In the genomic region with DNA sequence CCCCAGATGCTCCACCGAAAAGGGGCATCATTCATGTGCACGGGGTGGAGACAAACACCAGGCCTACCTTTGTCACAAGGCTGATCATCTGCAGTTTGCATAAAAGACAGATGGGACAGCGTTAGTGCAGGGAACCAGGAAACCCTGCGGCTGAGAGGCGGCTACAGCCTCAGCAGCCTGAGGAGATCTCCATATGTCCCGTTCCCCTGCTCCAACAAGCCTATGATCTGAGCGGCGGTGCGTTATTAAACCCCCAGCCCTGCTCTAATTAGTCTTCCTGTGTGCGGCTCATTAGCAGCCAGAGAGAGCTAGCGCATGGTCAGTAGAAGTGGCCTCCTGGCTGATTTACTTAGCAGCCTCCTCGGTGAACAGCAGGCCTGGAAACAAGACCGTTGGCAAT, we compare ENCODE assay signal across 12 mouse cellular contexts. TPM values are rescaled to one million over a fixed set of nuclear protein-coding genes. Genes with fewer than 3 reads are reported as not detected.
DNase-seq lines count a peak whose midpoint lies in the region; ATAC-seq lines count a peak whose summit lies in the region.
"Had no signal": no experiment of that assay in that cellular context is flagged by ENCODE, and none has a peak within 500 bp of the region (broad histone marks: within the 10 kb centered on the region; RNA-seq: fewer than 3 reads in every experiment).

No protein-coding gene starts in this region.

- 61% methylated on average over 13 of the region's 13 CpGs for WGBS in midbrain, embryonic 12.5 days

- H3K4me1 ChIP-seq in midbrain, embryonic 12.5 days, result peaks cover 30% of the 10 kb centered on the region

- peak; percentile 72 for DNase-seq in cerebellum, adult 8-10 months
- peak; percentile 49 for DNase-seq in forelimb bud, embryonic 11.5 days (ENCODE audit: low read depth, low spot score)
- no peak for DNase-seq in gastrocnemius, postnatal 25 days
- no peak for DNase-seq in right cerebral cortex, adult 18-20 months
- DNase-seq in spleen, postnatal 10 days (ENCODE audit: low spot score in 2 of 2), result no peak

- no peak overlapping the region for H3K4me2 ChIP-seq in midbrain, embryonic 12.5 days (replicated peaks)

- no peak overlapping the region for H3K9ac ChIP-seq in midbrain, embryonic 12.5 days (replicated peaks)

- peak overlapping the region; percentile 76 for H3K27ac ChIP-seq in midbrain, embryonic 12.5 days (replicated peaks)

- no peak overlapping the region for H3K4me3 ChIP-seq in midbrain, embryonic 12.5 days

- no peaks in the 10 kb centered on the region for H3K9me3 ChIP-seq in midbrain, embryonic 12.5 days

- H3K36me3 ChIP-seq in midbrain, embryonic 12.5 days, result peaks cover 75% of the 10 kb centered on the region

- no peaks in the 10 kb centered on the region for H3K27me3 ChIP-seq in midbrain, embryonic 12.5 days
- H3K27me3 ChIP-seq: Patski had no signal

- ATAC-seq in cerebellum, adult (ENCODE audit: insufficient number of reproducible peaks, low FRiP score, low TSS enrichment), result peak; percentile 81; the same call in 1 of the 2 replicates
- peak; percentile 30; the same call in 1 of the 2 replicates for ATAC-seq in midbrain, embryonic 12.5 days (ENCODE audit: low FRiP score, low read depth)
- ATAC-seq: Patski had no signal

RNA-seq across cellular contexts. Expression of gene Mpp3, which starts 18.1 kb away (rescaled TPM):
- polyA plus RNA-seq in midbrain, embryonic 12.5 days (2016; fragmentation: Nextera tagmentation; extraction: Ambion mirVana), result 32.1 and 33.2 TPM in 2 replicates
- total RNA-seq in gastrocnemius, postnatal 25 days (2021), result 10 to 100 TPM; 17.6 to 29.5 TPM
- total RNA-seq: megakaryocyte-erythroid progenitor cell, adult 5-6 weeks had no signal

RNA-seq across cellular contexts. Expression of gene Dusp3, which starts 23.3 kb away (rescaled TPM):
- polyA plus RNA-seq in midbrain, embryonic 12.5 days (2016; fragmentation: Nextera tagmentation; extraction: Ambion mirVana), result 9.3 and 9.6 TPM in 2 replicates
- total RNA-seq in gastrocnemius, postnatal 25 days (2021), result 100 to 1,000 TPM; 134 to 137 TPM

RNA-seq across cellular contexts. Expression of gene Cfap97d1, which starts 26.1 kb away (rescaled TPM):
- not detected in 2 replicates for polyA plus RNA-seq in midbrain, embryonic 12.5 days (2016; fragmentation: Nextera tagmentation; extraction: Ambion mirVana)
- not detected for total RNA-seq in gastrocnemius, postnatal 25 days (2021)
- total RNA-seq: left cerebral cortex, postnatal 36 days; megakaryocyte-erythroid progenitor cell, adult 5-6 weeks had no signal
- polyA plus RNA-seq: cortical plate, adult 2 months; heart, embryonic 16.5 days; Patski had no signal

RNA-seq across cellular contexts. Expression of gene Cd300lg, which starts 31.2 kb away (rescaled TPM):
- polyA plus RNA-seq in midbrain, embryonic 12.5 days (2016; fragmentation: Nextera tagmentation; extraction: Ambion mirVana), result 0.19 and 0.34 TPM in 2 replicates
- 10 to 100 TPM; 13.1 to 16.5 TPM for total RNA-seq in gastrocnemius, postnatal 25 days (2021)
- polyA plus RNA-seq: Patski had no signal

RNA-seq across cellular contexts. Expression of gene Sost, which starts 43.3 kb away (rescaled TPM):
- polyA plus RNA-seq in midbrain, embryonic 12.5 days (2016; fragmentation: Nextera tagmentation; extraction: Ambion mirVana), result 0.17 and 0.25 TPM in 2 replicates
- total RNA-seq in gastrocnemius, postnatal 25 days (2021), result not detected
- total RNA-seq: megakaryocyte-erythroid progenitor cell, adult 5-6 weeks had no signal
- polyA plus RNA-seq: Patski had no signal

Comparison
In these comparisons a context has a peak if more than half of its experiments do, and no peak if none do; other contexts are left out.
1. DNase-seq: peak in cerebellum, adult 8-10 months (single experiment) and forelimb bud, embryonic 11.5 days (single experiment); none in gastrocnemius, postnatal 25 days (single experiment), right cerebral cortex, adult 18-20 months (single experiment) and spleen, postnatal 10 days (0 of 2).